Mouse (Mus musculus) hematopoietic multipotent progenitor cell, adult 10-12 weeks (in vitro differentiated cells): ENCODE measurements around the gene Gm10283. TPM values are rescaled to one million over a fixed set of nuclear protein-coding genes. Genes with fewer than 3 reads are reported as not detected.

ENCODE experiments used
- polyA plus RNA-seq: library from polyadenylated mRNA; stranded (reverse); fragments of >175 nt; gene quantifications from 2 replicates; pipeline ENCODE4 v1.2.3, GENCODE M21; 2012; ENCODE audit warnings: low replicate concordance

Gm10283 gene
- not detected in 2 replicates for polyA plus RNA-seq

DNA sequence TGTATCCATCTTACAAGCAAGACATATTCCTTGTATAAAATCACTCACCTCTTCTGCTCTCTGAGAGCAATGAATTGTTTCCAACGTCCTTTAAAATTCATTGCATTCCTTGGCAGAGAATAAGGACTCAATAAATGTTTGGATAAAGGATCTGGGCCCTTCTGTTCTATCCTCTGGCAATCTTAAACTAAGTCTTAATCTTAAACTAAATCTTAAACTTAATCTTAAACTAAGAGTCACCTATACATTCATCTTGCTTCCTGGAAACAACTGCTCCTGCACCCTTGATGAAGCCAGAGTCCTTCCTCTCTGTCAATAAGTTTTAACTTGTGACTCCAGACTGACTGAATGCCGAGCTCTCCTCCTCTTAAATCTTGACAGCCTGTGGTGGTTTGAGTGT is at the start of gene Gm10283:
Gm10283 (minus strand) TSS at position 101 of the 400 bp plus-strand sequence.

GRCm38 (mm10) chr8:60505653-60506521 is 2.9 kb upstream of the Gm10283 start, which contains the start of gene Aadat:
TSS of gene Aadat (plus strand) at chr8:60505932.

Other genes with a start within 250 kb of the Gm10283 start
- gene Aadat, start 2.7 kb upstream of the Gm10283 start, polyA plus RNA-seq: not detected in 2 replicates
- 0.04 and 0.10 TPM in 2 replicates for gene Mfap3l, start 129.6 kb upstream of the Gm10283 start, polyA plus RNA-seq